Mouse (Mus musculus) myocyte (in vitro differentiated cells): ENCODE results near the gene Sptssb. TPM values are rescaled to one million over a fixed set of nuclear protein-coding genes. Genes with fewer than 3 reads are reported as not detected.

Source experiments
- H3K27me3 ChIP-seq: one replicate; pipeline ENCODE4 v1.6.1; 2011; ENCODE audit not compliant: control insufficient read depth, insufficient read depth, insufficient read length
- H3K36me3 ChIP-seq: one replicate; pipeline ENCODE4 v1.6.1; 2011; ENCODE audit not compliant: control insufficient read depth, insufficient read depth
- H3K4me2 ChIP-seq: one replicate; pipeline ENCODE4 v1.6.1; 2011; ENCODE audit warnings: low read depth, control low read depth
- H3K4me3 ChIP-seq: one replicate; pipeline ENCODE4 v1.5.1; 2011; ENCODE audit warnings: mild to moderate bottlenecking, control low read depth, moderate library complexity
- H3K79me2 ChIP-seq: one replicate; pipeline ENCODE4 v1.6.1; 2011; ENCODE audit not compliant: control insufficient read depth, insufficient read depth
- H3ac ChIP-seq: one replicate; pipeline ENCODE4 v1.6.1; 2011; ENCODE audit not compliant: control insufficient read depth, insufficient read length
- CEBPB ChIP-seq: IDR thresholded peaks from 2 replicates; pipeline ENCODE4 v1.6.1; 2011; ENCODE audit warnings: mild to moderate bottlenecking, moderate library complexity; ENCODE audit not compliant: poor library complexity, insufficient read depth, severe bottlenecking
- E2F4 ChIP-seq: IDR thresholded peaks from one replicate; pipeline ENCODE4 v1.6.1; 2011; ENCODE audit warnings: mild to moderate bottlenecking, control low read depth, moderate library complexity; ENCODE audit not compliant: insufficient read depth
- MAX ChIP-seq: IDR thresholded peaks from one replicate; pipeline ENCODE4 v1.6.1; 2011; ENCODE audit warnings: low read depth, mild to moderate bottlenecking, control low read depth
- MYOD1 ChIP-seq, 3 experiments: IDR thresholded peaks; one replicate each; pipeline ENCODE4 v1.6.1; 2011; ENCODE audit warnings: control low read depth in 2 of 3, low read depth in 2 of 3, mild to moderate bottlenecking in 2 of 3, moderate library complexity in 1 of 3; ENCODE audit not compliant: insufficient read length in 2 of 3, control insufficient read depth in 1 of 3
- MYOG ChIP-seq, 3 experiments: IDR thresholded peaks; one replicate each; pipeline ENCODE4 v1.6.1; 2011; ENCODE audit warnings: control low read depth in 2 of 3, low read depth in 2 of 3, mild to moderate bottlenecking in 2 of 3; ENCODE audit not compliant: insufficient read length in 2 of 3, control insufficient read depth in 1 of 3, insufficient read depth in 1 of 3
- POLR2A ChIP-seq: IDR thresholded peaks from one replicate; pipeline ENCODE4 v1.6.1; 2011; ENCODE audit warnings: low read depth, mild to moderate bottlenecking, control low read depth, moderate library complexity; ENCODE audit not compliant: insufficient read length
- POLR2AphosphoS2 ChIP-seq: IDR thresholded peaks from one replicate; pipeline ENCODE4 v1.6.1; 2011; ENCODE audit warnings: low read depth, control low read depth; ENCODE audit not compliant: insufficient read length
- REST ChIP-seq: IDR thresholded peaks from one replicate; pipeline ENCODE4 v1.6.1; 2011; ENCODE audit warnings: mild to moderate bottlenecking, control low read depth, moderate library complexity; ENCODE audit not compliant: insufficient read depth, insufficient read length
- SRF ChIP-seq: IDR thresholded peaks from one replicate; pipeline ENCODE4 v1.6.1; 2011; ENCODE audit warnings: low read depth; ENCODE audit not compliant: control insufficient read depth, insufficient read length
- TCF12 ChIP-seq: IDR thresholded peaks from one replicate; pipeline ENCODE4 v1.6.1; 2011; ENCODE audit warnings: mild to moderate bottlenecking, control low read depth; ENCODE audit not compliant: poor library complexity, insufficient read depth, severe bottlenecking
- TCF3 ChIP-seq: IDR thresholded peaks from one replicate; pipeline ENCODE4 v1.6.1; 2011; ENCODE audit warnings: low read depth, control low read depth; ENCODE audit not compliant: insufficient read length
- USF1 ChIP-seq: IDR thresholded peaks from one replicate; pipeline ENCODE4 v1.6.1; 2011; ENCODE audit warnings: low read depth, mild to moderate bottlenecking, control low read depth, moderate library complexity
- polyA plus RNA-seq: library from polyadenylated mRNA; unstranded; fragments of >200 nt; fragmentation: generic; extraction: Trizol; gene quantifications from one replicate; pipeline ENCODE4 v1.2.1, GENCODE M21; 2012; ENCODE audit warnings: missing spikeins

Gene Sptssb
- polyA plus RNA-seq, 1 experiment = not detected

GRCm38 (mm10) chr3:69797969-69798368 lies 61.8 kb downstream of the Sptssb start:
- H3K79me2 ChIP-seq = no peaks in the 10 kb centered on the region
- no peak overlapping the region for H3K4me3 ChIP-seq
- no peak overlapping the region for H3ac ChIP-seq
- H3K27me3 ChIP-seq = peaks cover 3% of the 10 kb centered on the region
- H3K36me3 ChIP-seq = no peaks in the 10 kb centered on the region
- no peak for TF ChIP-seq TCF12
- TF ChIP-seq MAX = no peak
- no peak overlapping the region for H3K4me2 ChIP-seq

- Histone ChIP-seq H3K27me3 (peaks cover 3% of the 10 kb centered on the region), H3ac (no peak overlapping the region), H3K4me2 (no peak overlapping the region), H3K36me3 (no peaks in the 10 kb centered on the region), H3K79me2 (no peaks in the 10 kb centered on the region), H3K4me3 (no peak overlapping the region)
- no peak for TF ChIP-seq MYOG (IDR thresholded peaks at IDR 0.05; ENCODE audit: control insufficient read depth in 1 of 3, insufficient read depth in 1 of 3, insufficient read length in 2 of 3, low read depth in 2 of 3)
- TF ChIP-seq TCF12 = no peak
- no peak for TF ChIP-seq POLR2AphosphoS2
- TF ChIP-seq MAX = no peak
- TF ChIP-seq CEBPB = no peak
- TF ChIP-seq SRF = no peak
- no peak for TF ChIP-seq POLR2A
- no peak for TF ChIP-seq E2F4
- TF ChIP-seq USF1 = no peak
- TF ChIP-seq TCF3 = no peak
- TF ChIP-seq MYOD1 (IDR thresholded peaks at IDR 0.05; ENCODE audit: control insufficient read depth in 1 of 3, insufficient read length in 2 of 3, low read depth in 2 of 3) = no peak
Measured at GRCm38 (mm10) chr3:69797533-69797932, 62.2 kb downstream of the Sptssb start.

- Histone ChIP-seq H3K4me3 (no peak overlapping the region), H3ac (no peak overlapping the region), H3K36me3 (no peaks in the 10 kb centered on the region), H3K4me2 (no peak overlapping the region), H3K79me2 (no peaks in the 10 kb centered on the region), H3K27me3 (no peaks in the 10 kb centered on the region)
- TF ChIP-seq CEBPB = no peak
- TF ChIP-seq MYOD1 (IDR thresholded peaks at IDR 0.05; ENCODE audit: control insufficient read depth in 1 of 3, insufficient read length in 2 of 3, low read depth in 2 of 3) = no peak
- no peak for TF ChIP-seq TCF3
- TF ChIP-seq REST = no peak
- TF ChIP-seq SRF = no peak
- TF ChIP-seq POLR2AphosphoS2 = no peak
- no peak for TF ChIP-seq POLR2A
- TF ChIP-seq TCF12 = no peak
- no peak for TF ChIP-seq E2F4
- TF ChIP-seq USF1 = no peak
- no peak for TF ChIP-seq MYOG (IDR thresholded peaks at IDR 0.05; ENCODE audit: control insufficient read depth in 1 of 3, insufficient read depth in 1 of 3, insufficient read length in 2 of 3, low read depth in 2 of 3)
- TF ChIP-seq MAX = no peak
Measured at GRCm38 (mm10) chr3:69792823-69793417, 66.8 kb downstream of the Sptssb start.

GRCm38 (mm10) chr3:69779246-69779796 lies 80.4 kb downstream of the Sptssb start:
- Histone ChIP-seq H3K79me2 (no peaks in the 10 kb centered on the region), H3K4me2 (no peak overlapping the region), H3K4me3 (no peak overlapping the region), H3K27me3 (no peaks in the 10 kb centered on the region), H3ac (no peak overlapping the region), H3K36me3 (no peaks in the 10 kb centered on the region)
- TF ChIP-seq SRF (no peak), MAX (no peak), E2F4 (no peak), MYOD1 (IDR thresholded peaks at IDR 0.05; ENCODE audit: control insufficient read depth in 1 of 3, insufficient read length in 2 of 3, low read depth in 2 of 3) (no peak), REST (no peak), TCF3 (no peak), POLR2AphosphoS2 (no peak), TCF12 (no peak), MYOG (IDR thresholded peaks at IDR 0.05; ENCODE audit: control insufficient read depth in 1 of 3, insufficient read depth in 1 of 3, insufficient read length in 2 of 3, low read depth in 2 of 3) (no peak), POLR2A (no peak), CEBPB (no peak)

GRCm38 (mm10) chr3:69773356-69773755 lies 86.4 kb downstream of the Sptssb start:
- Histone ChIP-seq H3K4me3 (no peak overlapping the region), H3K36me3 (no peaks in the 10 kb centered on the region), H3K79me2 (no peaks in the 10 kb centered on the region), H3K27me3 (no peaks in the 10 kb centered on the region), H3ac (no peak overlapping the region), H3K4me2 (no peak overlapping the region)
- TF ChIP-seq MYOG (IDR thresholded peaks at IDR 0.05; ENCODE audit: control insufficient read depth in 1 of 3, insufficient read depth in 1 of 3, insufficient read length in 2 of 3, low read depth in 2 of 3) (no peak), POLR2AphosphoS2 (no peak), USF1 (no peak), TCF3 (no peak), SRF (no peak), REST (no peak)

Other genes with a start within 250 kb of the Sptssb start
- 60.2 TPM for gene Nmd3, start 138.0 kb downstream of the Sptssb start, polyA plus RNA-seq
- not detected for gene Otol1, start 147.7 kb upstream of the Sptssb start, polyA plus RNA-seq